Mouse (Mus musculus) adrenal gland, postnatal 14 days (tissue): ENCODE results near the gene Ifi35. TPM values are rescaled to one million over a fixed set of nuclear protein-coding genes. Genes with fewer than 3 reads are reported as not detected.
"Not testable (repeated sequence)": the region's sequence is repeated elsewhere in the genome, so short reads cannot be mapped to it uniquely, and the experiment has no call there.

ENCODE experiments used
- DNase-seq: peaks from one replicate; pipeline ENCODE4 v3.0.0; 2021; ENCODE audit warnings: mixed read lengths
- total RNA-seq: library from RNA; stranded (reverse); gene quantifications from 2 replicates; pipeline ENCODE4 v1.2.3, GENCODE M21; 2021

The Ifi35 gene
- total RNA-seq, 1 experiment from 2014 or later = 29.0 TPM

DNA sequence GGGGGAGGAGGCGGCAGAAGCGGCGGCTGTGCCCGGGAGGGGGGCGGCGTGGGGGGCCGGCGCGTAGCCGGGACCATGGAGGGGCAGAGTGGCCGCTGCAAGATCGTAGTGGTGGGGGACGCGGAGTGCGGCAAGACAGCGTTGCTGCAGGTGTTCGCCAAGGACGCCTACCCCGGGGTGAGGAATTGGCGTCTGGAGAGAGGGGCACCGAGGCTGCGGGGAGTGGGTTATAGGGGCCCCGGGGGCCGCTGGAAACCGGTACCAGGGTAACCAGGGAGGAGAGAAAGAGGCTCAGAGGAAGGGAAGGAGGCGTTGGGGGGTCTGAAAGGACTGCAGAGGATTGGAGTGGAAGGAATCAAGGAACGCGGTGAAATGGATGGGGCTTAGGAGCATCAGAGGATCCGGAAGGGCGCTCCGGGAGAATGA lies 20.1 kb downstream of the Ifi35 start:
- no peak for DNase-seq

DNA sequence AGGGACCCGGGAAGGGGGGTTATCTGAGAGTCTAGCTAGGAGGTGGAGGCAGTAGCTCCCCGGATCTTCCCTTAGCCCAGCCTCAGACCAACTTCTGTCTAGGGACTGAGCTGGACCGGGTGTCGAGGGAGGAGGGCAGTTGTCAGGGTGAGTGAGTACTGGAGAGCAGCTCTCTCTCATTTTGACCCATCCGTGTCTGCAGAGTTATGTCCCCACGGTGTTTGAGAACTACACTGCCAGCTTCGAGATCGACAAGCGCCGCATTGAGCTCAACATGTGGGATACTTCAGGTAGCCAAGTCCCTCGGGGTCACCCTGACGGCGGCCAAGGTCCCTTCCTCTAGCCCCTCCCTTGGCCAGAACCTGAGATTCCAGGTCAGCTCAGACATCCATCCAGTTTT lies 20.5 kb downstream of the Ifi35 start:
- no peak for DNase-seq

DNA sequence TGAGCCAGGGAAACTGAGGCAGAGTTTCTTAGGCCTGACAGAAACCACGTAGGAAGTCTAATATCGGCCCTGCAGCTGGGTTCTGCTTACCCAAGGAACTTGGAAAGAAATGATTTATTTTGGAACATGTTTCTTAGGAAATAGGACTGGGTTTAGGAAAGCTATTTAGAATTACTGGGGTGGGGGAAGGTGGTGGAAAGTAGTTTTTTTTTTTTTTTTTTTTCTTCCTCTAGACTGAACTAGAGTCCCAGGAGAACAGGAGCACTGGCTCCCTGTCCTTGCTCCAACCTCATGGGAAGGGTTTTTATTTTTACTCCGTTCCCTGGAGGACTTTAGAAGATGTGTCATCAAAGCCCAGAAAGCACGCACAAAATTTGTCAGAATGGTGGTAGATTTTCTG lies 20.9 kb downstream of the Ifi35 start:
- DNase-seq = no peak

DNA sequence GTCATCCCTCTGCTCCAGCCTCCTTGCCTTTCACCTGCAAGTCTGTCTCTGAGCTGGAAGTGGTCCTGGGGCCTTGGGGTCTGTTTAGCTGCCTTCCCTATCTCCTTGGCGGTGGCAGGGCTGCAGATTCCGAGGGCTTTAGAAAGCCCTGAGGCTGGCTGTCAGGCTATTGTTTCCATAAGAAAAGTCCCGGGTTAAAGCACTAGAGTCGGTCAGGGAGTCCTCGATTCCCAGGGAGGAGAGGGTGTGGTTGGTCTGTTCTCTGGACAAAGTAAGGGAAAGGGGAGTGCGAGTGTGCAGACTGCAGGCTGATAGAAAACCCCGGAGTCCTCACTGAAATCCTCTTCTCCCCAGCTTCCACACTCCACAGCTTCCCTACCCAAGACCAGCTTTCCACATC lies 22.0 kb downstream of the Ifi35 start:
- DNase-seq = no peak

DNA sequence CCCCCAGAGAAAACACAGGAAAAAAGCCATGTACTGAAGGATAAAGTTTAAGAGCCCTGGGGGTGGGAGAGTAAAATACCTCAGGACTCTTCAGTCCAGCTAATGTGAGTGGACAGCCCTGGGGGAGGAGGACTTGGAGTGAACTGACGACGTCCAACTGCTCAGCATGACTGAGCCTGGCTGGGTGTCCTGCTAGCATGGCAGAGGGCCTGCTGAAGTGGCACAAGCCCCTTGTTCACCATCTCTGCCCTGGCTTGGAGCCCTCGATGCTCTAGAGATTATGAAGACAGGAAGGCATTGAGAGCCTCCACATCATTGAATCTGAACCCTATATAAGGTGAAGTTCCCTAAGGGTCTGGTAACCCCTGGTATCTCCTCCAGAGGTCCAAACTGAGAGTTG lies 23.7 kb downstream of the Ifi35 start:
- DNase-seq = no peak

DNA sequence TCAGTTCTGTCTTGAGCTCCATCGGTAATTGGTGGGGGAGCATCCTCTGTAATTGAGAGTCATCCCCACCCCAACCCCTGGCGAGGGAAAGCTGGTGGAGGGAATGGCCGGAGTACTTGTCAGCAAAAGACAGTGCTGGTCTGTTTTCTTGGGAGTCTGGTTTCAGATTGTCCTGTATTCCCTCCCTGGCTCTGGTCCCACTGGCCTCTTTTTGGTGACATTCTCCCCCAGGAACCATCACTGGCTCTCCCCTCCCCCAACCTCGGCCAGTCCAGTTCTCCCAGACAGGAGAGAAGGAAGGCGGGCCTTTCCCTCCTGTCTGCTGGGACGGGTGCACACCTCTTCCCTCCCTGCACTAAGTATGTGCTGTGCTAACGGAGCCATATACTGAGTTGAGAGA lies 24.1 kb downstream of the Ifi35 start:
- no peak for DNase-seq

DNA sequence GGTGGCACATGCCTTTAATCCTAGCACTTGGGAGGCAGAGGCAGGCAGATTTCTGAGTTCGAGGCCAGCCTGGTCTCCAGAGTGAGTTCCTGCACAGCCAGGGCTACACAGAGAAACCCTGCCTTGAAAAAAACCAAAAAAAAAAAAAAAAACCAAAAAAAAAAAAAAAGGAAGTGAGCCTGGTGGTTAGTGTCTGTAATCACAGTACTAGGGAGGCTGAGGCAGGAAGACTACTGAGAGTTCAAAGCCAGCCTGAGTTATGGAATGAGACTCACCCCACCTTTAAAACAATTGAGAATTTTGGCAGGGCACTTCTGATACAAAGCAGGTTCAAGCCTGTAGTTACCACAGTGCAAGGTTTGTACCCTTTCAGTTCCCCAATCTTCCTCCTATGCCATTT lies 25.5 kb downstream of the Ifi35 start:
- not testable (repeated sequence) for DNase-seq

DNA sequence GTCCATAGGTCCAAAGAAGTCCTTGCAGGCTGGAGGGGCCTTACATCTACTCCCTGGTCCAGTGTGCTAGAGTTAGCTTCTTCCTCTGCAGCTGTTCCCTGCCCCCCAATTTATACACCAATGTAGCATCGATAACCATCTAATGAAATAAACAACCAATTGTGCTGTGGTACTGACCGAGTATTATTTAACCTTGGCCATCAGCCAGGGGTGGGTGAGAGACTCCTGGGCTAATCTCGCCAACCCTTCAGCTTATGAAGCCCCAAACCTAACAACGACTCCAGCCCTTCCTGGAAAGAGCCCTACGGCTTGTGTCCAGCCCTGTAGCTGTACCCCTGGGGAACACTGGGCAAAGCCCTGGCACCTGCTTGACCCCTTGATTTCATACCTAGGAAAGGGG lies 26.1 kb downstream of the Ifi35 start:
- DNase-seq = no peak

DNA sequence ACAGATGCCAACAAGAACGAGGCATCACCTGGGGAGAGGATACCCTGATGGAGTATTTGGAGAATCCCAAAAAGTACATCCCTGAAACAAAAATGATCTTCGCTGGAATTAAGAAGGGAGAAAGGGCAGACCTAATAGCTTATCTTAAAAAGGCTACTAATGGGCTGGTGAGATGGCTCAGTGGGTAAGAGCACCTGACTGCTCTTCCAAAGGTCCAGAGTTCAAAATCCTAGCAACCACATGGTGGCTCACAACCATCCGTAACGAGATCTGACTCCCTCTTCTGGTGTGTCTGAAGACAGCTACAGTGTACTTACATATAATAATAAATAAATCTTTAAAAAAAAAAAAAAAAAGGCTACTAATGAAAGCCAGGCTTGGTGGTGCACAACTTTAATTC lies 28.2 kb downstream of the Ifi35 start:
- DNase-seq = not testable (repeated sequence)

DNA sequence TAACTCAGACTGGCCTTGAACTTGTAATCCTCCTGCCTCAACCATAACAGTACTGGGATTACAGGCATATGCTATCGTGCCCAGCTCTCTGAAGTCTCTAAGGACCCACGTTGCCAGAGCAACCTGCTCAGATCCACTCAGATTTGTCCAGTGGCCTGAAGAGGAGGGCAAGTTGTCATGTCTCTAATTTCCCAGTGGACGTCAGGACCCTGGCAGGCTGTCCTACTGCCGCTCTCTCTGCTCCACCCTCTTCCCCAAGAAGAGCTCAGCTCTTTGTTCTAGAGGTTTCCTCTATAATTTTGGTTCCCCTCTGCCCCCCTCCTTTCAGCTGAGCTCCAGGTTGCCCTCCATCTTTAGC lies 29.0 kb downstream of the Ifi35 start:
- DNase-seq = no peak

DNA sequence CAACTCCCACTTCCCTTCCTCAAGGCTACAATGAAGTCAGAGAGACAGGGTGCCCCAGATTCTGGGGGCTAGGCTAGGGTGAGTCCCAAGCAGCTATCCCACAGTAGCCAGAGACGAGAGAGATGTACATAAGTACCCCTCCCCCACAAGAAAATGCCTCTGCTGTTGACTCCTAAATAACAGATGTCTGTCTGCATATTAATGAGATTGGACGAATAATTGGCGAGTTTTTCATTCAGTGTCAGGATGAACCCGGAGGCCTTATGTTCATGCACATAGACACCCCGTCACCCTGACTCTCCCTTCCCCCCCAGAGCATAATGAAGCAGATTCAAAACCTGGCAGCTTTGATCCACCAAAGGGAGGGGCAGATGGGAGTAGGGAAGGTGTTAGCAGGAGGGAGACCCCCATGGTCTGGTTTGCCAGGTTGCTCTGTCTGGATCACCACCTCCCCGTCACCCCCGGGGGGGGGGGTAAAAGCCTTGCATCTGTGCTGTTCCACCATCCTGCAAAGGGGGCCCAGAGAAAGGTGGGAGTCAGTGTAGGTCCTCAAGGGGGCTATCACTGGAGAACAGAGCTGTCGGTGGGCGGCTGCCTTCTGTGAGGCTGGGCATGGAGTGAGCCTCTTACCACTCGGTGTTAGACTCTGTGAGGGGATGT lies 29.5 kb downstream of the Ifi35 start:
- no peak for DNase-seq

DNA sequence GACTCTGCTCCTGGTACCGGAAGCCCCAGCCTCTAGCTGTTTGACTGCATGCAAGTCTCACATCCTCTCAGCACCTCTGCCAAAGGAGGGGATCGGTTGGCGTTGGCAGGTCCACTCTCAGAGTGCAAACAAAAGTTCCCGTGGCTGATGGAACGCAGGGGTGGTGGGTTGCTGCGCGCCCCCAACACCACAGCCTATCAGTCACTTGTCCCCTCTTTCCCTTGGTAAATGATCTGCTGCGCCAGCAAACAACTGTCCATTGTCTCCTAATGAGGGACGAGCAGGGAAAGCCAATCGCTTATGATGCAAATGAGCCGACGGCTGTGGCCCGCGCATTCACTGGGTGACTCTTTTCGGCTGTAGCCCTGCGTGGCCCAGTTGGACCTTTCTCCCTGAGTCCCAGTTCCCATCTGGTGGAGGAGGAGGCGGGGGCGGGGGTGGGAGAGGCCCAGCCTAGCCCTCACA lies 31.0 kb downstream of the Ifi35 start:
- DNase-seq = no peak

DNA sequence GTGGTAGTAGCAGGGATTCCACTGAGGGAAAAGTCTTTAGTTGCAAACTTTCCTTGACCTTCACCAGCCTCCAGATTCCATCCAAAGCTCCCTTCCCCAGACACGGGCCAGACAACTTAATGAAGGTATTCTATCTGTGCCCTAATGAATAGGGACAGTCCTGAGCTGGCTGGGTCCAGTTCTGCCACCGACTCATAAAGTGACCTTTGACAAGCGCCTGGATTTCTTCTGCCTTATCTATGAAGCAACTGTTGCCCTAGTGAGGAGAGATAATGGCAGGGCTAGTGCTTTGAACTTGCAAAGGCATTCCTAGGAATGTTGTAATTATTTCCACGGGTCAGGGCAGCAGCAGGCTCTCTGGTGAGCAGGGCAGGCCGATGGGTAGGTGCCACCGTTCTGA lies 32.7 kb downstream of the Ifi35 start:
- no peak for DNase-seq

DNA sequence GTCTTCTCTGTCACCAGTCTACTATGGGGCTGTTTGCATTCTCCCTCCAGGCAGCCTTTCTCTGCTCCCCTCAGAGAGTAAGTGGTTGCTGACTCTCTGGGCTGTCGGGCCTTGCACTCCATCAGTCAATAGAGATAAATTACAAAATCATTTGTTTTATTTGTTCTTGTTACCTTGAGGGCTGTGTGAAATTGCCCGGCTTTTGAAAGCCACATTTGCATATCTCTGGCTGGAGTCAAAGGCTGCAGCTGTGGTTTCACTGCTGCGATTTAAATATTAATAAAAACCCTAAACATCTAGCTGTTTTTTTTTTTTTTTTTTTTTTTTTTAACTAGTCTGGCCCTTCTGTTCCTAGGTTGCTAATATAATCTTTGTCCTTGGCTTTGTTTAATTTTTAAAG lies 35.6 kb downstream of the Ifi35 start:
- no peak for DNase-seq

DNA sequence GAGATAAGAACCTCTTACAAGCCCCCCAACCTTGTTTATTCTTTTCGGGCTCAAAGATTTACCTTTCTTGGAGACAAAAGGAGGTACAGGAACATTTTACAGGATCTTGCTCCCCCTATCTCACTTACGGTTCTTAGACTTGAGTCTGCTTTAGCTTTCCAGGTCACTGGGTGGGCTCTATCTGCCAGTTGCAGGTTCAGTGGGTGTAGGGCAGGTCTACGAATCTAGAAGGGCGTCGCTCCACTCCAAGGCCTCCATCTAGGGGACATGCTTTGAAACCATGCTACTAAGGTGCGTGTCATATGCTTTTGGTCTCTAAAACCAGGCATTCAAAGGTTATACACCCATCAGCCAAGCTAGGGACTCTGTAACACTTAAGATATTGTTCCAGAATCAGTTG lies 36.0 kb downstream of the Ifi35 start:
- no peak for DNase-seq

DNA sequence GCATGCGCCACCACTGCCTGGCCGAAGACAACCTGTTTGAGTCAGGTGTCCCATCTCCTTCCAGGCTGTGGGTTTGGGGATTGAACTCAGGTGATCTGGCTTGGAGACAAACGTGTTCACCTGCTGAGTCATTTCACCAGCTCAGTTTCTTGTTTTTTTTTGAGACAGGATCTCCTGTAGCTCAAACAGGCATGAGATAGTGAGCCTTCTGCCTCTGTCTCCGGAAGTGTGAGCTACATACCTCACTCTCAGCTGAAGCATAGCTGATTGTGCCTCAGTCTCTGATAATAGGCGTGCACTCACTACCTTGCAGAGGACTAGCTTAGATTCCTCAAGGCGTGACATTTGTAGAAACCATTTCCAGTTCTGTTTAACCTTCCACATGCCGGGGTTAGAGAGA lies 36.6 kb downstream of the Ifi35 start:
- DNase-seq = no peak

DNA sequence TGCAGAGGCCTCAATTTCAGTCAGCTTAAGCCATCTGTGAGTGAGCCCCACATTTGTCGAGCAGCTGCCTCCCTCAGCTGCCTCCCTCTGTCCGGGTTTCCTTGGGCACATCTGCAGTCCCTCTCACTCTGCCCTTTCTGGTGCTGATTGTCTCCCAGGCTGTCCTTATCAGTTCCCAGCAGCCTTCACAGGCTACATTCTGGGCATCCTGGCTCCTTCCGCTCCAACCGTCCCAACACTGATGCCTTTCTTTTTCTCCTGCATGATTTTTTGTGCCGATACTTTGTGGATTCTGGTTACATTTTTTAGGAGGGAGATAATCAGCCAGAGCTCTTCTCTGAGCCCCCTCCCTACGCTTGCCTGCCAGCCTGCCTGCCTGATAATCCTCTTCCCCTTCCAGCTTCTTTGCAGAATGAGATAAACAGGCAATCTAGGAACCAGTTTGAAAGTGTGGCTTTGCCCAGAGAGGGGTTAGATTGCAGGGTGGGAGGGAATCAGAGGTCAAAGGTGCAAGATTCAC lies 37.4 kb downstream of the Ifi35 start:
- no peak for DNase-seq

DNA sequence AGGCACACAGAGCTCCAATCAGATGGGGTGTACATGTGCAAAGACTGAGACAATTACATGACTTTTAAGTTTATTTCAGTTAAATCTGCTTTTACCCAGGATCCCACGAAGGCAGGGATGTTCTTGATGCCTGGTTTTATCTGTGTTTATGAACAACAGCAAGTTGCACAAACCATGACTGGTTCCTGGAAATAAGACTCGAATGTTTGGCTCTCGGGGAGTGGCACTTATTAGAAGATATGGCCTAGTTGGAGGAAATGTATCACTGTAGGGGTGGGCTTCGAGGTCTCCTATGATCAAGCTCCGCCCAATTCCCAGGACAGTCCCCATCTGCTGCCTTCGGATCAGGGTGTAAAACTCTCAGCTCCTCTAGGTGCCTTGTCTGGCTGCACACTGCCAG lies 37.9 kb downstream of the Ifi35 start:
- no peak for DNase-seq

DNA sequence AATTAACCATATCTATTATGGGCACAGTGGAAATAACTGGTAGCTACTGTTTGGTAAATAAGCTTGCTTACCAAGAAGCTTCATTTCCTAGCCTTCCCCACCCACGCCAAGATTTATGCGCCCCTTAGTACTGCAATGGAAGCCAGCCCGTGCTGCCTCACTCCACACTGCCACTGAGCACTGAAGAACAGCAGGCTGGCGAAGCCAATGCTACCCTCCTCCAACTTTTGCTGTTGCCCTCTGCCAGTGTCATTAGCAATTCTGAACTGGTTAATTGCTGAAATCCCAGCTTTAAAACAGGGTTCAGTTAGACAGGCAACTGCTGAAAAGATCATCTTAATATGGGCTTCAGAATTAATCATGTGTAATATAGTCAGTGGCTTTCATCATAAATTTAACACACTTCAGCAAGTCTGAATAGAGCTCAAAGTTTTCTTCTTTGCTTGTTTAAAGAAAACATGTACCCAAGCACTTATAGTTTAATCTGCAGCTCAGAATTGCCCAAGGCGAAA lies 58.1 kb downstream of the Ifi35 start:
- no peak for DNase-seq

DNA sequence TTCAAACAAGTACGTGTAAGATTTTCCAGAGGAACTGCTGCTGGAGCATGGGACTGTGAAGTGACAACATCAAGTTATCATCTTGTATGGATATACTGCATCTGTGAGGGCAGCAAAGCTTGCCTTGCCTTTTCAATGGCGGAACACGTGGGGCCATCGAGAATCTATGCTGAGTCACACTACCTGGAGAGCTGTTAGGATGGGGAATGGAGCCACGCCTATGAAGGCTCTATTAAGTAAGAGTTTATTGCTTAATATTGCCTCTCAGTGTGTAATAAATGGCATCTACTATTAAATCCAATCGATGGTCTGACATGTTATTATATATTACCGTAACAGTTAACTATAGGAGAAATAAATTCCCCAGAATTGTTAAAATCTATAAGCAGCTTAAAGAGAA lies 58.9 kb downstream of the Ifi35 start:
- DNase-seq = no peak
